Mouse (Mus musculus) ZHBTc4 (cell line): ENCODE results near the gene F930015N05Rik.

Experiments
- DNase-seq: peaks from one replicate; pipeline ENCODE4 v3.0.0-alpha.2; 2011; ENCODE audit warnings: low read depth, low spot score

Gene F930015N05Rik

GRCm38 (mm10) chr11:64436412-64436727, at the start of gene F930015N05Rik:
Gene F930015N05Rik (minus strand): TSS chr11:64436653.
- DNase-seq: no peak

GRCm38 (mm10) chr11:64481445-64481844, 45.0 kb upstream of the F930015N05Rik start:
- DNase-seq: no peak

GRCm38 (mm10) chr11:64473679-64474078, 37.2 kb upstream of the F930015N05Rik start:
- no peak for DNase-seq

GRCm38 (mm10) chr11:64470689-64471088, 34.2 kb upstream of the F930015N05Rik start:
- peak; percentile 50 for DNase-seq

GRCm38 (mm10) chr11:64468737-64469136, 32.3 kb upstream of the F930015N05Rik start:
- DNase-seq: no peak

- no peak for DNase-seq
Measured at GRCm38 (mm10) chr11:64461746-64462145, 25.3 kb upstream of the F930015N05Rik start.

GRCm38 (mm10) chr11:64448586-64449315, 12.3 kb upstream of the F930015N05Rik start:
- no peak for DNase-seq

- no peak for DNase-seq
Measured at GRCm38 (mm10) chr11:64445227-64445626, 8.8 kb upstream of the F930015N05Rik start.

- no peak for DNase-seq
Measured at GRCm38 (mm10) chr11:64442701-64443100, 6.2 kb upstream of the F930015N05Rik start.

- peak; percentile 76 for DNase-seq
Measured at GRCm38 (mm10) chr11:64442119-64442518, 5.7 kb upstream of the F930015N05Rik start.

GRCm38 (mm10) chr11:64438909-64439308, 2.5 kb upstream of the F930015N05Rik start:
- DNase-seq: no peak

- DNase-seq: no peak
Measured at GRCm38 (mm10) chr11:64437721-64438120, 1.3 kb upstream of the F930015N05Rik start.

GRCm38 (mm10) chr11:64436791-64437298, 392 bp upstream of the F930015N05Rik start:
- no peak for DNase-seq

GRCm38 (mm10) chr11:64435546-64436411, 674 bp downstream of the F930015N05Rik start:
- DNase-seq: peak; percentile 77

GRCm38 (mm10) chr11:64434611-64435545, 1.6 kb downstream of the F930015N05Rik start, which contains the start of gene Hs3st3a1:
Gene Hs3st3a1 (plus strand): TSS chr11:64435332.
- peak; percentile 84 for DNase-seq

- DNase-seq: no peak
Measured at GRCm38 (mm10) chr11:64418969-64419368, 17.5 kb downstream of the F930015N05Rik start.

- DNase-seq: peak; percentile 24
Measured at GRCm38 (mm10) chr11:64400534-64401093, 35.8 kb downstream of the F930015N05Rik start.

GRCm38 (mm10) chr11:64397612-64398011, 38.8 kb downstream of the F930015N05Rik start:
- DNase-seq: no peak

GRCm38 (mm10) chr11:64396949-64397348, 39.5 kb downstream of the F930015N05Rik start:
- DNase-seq: no peak

- DNase-seq: no peak
Measured at GRCm38 (mm10) chr11:64396331-64396881, 40.0 kb downstream of the F930015N05Rik start.

GRCm38 (mm10) chr11:64386333-64386732, 50.1 kb downstream of the F930015N05Rik start:
- DNase-seq: no peak
